Mouse (Mus musculus) CH12.LX (cell line): ENCODE data around the gene C5ar1. TPM values are rescaled to one million over a fixed set of nuclear protein-coding genes. Genes with fewer than 3 reads are reported as not detected.

Experiments
- DNase-seq: peaks from one replicate; pipeline ENCODE4 v3.0.0-alpha.2; 2013; ENCODE audit errors: extremely low read depth
- H3K27ac ChIP-seq: 2 replicates; pipeline ENCODE4 v1.5.1; 2012; ENCODE audit warnings: low read depth, mild to moderate bottlenecking, control low read depth, moderate library complexity; ENCODE audit not compliant: insufficient read depth
- H3K27me3 ChIP-seq: replicated peaks from 2 replicates; pipeline ENCODE3; 2012; ENCODE audit warnings: inconsistent platforms
- H3K36me3 ChIP-seq, 2 experiments: replicated peaks in 1 of 2; 2 replicates each; pipeline versions ENCODE3 to v1.6.1; 2012; ENCODE audit warnings: inconsistent platforms in 1 of 2, low read length in 1 of 2, mild to moderate bottlenecking in 1 of 2, mixed read lengths in 1 of 2, moderate library complexity in 1 of 2; ENCODE audit not compliant: control insufficient read depth in 1 of 2, insufficient read depth in 1 of 2
- H3K4me1 ChIP-seq, 2 experiments: 2 replicates each; pipeline ENCODE4 v1.6.1; 2012; ENCODE audit warnings: inconsistent platforms in 1 of 2, moderate library complexity in 1 of 2; ENCODE audit not compliant: insufficient read depth in 2 of 2, control insufficient read depth in 1 of 2
- H3K4me2 ChIP-seq: 2 replicates; pipeline ENCODE4 v1.6.1; 2012; ENCODE audit warnings: low read depth, mild to moderate bottlenecking, control low read depth; ENCODE audit not compliant: poor library complexity, insufficient read depth, severe bottlenecking
- H3K4me3 ChIP-seq, 3 experiments: fragments of 150-350 bp in 1 of 3; sonication (generic) in 1 of 3; replicated peaks in 1 of 3; 2 replicates each; pipeline versions ENCODE3 to v1.5.1; 2011 to 2012; ENCODE audit warnings: low read depth in 2 of 3, low read length in 2 of 3, mild to moderate bottlenecking in 2 of 3, moderate library complexity in 2 of 3, control low read depth in 1 of 3, improper control_type of control experiment in 1 of 3, inconsistent platforms in 1 of 3, mixed read lengths in 1 of 3; ENCODE audit not compliant: poor library complexity in 1 of 3
- H3K79me2 ChIP-seq: replicated peaks from 2 replicates; pipeline ENCODE4 v1.6.1; 2012; ENCODE audit warnings: mild to moderate bottlenecking, moderate library complexity; ENCODE audit not compliant: control insufficient read depth, poor library complexity, insufficient read depth, severe bottlenecking; ENCODE audit errors: extremely low read depth
- H3K9ac ChIP-seq: 2 replicates; pipeline ENCODE4 v1.6.1; 2012; ENCODE audit warnings: low read depth, mild to moderate bottlenecking, control low read depth, moderate library complexity; ENCODE audit not compliant: insufficient read depth
- H3K9me3 ChIP-seq: replicated peaks from 2 replicates; pipeline ENCODE3; 2012; ENCODE audit warnings: low read length, inconsistent platforms, mixed read lengths
- BHLHE40 ChIP-seq: IDR thresholded peaks from 2 replicates; pipeline ENCODE4 v1.6.1; 2011; ENCODE audit warnings: mild to moderate bottlenecking, low read depth, low read length, improper control_type of control experiment
- CHD1 ChIP-seq: IDR thresholded peaks from 2 replicates; pipeline ENCODE4 v1.6.1; 2012; ENCODE audit warnings: low read depth, low read length, improper control_type of control experiment, inconsistent platforms
- CTCF ChIP-seq, 2 experiments: IDR thresholded peaks in 1 of 2; conservative IDR thresholded peaks in 1 of 2; 2 replicates each; pipeline ENCODE4 v1.5.1; 2011 to 2012; ENCODE audit warnings: low read depth in 2 of 2, low read length in 2 of 2, improper control_type of control experiment in 1 of 2, inconsistent platforms in 1 of 2, mild to moderate bottlenecking in 1 of 2, moderate library complexity in 1 of 2
- ELF1 ChIP-seq: IDR thresholded peaks from 2 replicates; pipeline ENCODE4 v1.6.1; 2014; ENCODE audit warnings: low read depth, mild to moderate bottlenecking, inconsistent platforms, low read length, improper control_type of control experiment
- ETS1 ChIP-seq: conservative IDR thresholded peaks from 2 replicates; pipeline ENCODE4 v1.6.1; 2012; ENCODE audit warnings: low read depth, mild to moderate bottlenecking, inconsistent platforms, low read length, improper control_type of control experiment, moderate library complexity
- GABPA ChIP-seq: IDR thresholded peaks from 2 replicates; pipeline ENCODE4 v1.6.1; 2012; ENCODE audit warnings: low read depth, low read length, improper control_type of control experiment, inconsistent platforms; ENCODE audit not compliant: insufficient replicate concordance
- HCFC1 ChIP-seq: IDR thresholded peaks from 2 replicates; pipeline ENCODE4 v1.6.1; 2012; ENCODE audit warnings: low read depth, mild to moderate bottlenecking, inconsistent platforms, low read length, improper control_type of control experiment
- IRF4 ChIP-seq: IDR thresholded peaks from 2 replicates; pipeline ENCODE4 v1.6.1; 2014; ENCODE audit warnings: low read depth, mild to moderate bottlenecking, inconsistent platforms, low read length, improper control_type of control experiment
- JUN ChIP-seq: IDR thresholded peaks from 2 replicates; pipeline ENCODE4 v1.6.1; 2011; ENCODE audit warnings: low read depth, mild to moderate bottlenecking, low read length, improper control_type of control experiment, moderate library complexity; ENCODE audit not compliant: insufficient read depth
- JUND ChIP-seq: conservative IDR thresholded peaks from 2 replicates; pipeline ENCODE4 v1.6.1; 2011; ENCODE audit warnings: low read depth, low read length, improper control_type of control experiment
- MAX ChIP-seq: IDR thresholded peaks from 2 replicates; pipeline ENCODE4 v1.6.1; 2011; ENCODE audit warnings: low read length, improper control_type of control experiment
- MAZ ChIP-seq: IDR thresholded peaks from 2 replicates; pipeline ENCODE4 v1.6.1; 2012; ENCODE audit warnings: low read depth, mild to moderate bottlenecking, inconsistent platforms, low read length, improper control_type of control experiment, moderate library complexity
- MEF2A ChIP-seq: IDR thresholded peaks from 2 replicates; pipeline ENCODE4 v1.6.1; 2014; ENCODE audit warnings: low read depth, mild to moderate bottlenecking, inconsistent platforms, low read length, improper control_type of control experiment, borderline replicate concordance
- MXI1 ChIP-seq: IDR thresholded peaks from 2 replicates; pipeline ENCODE4 v1.6.1; 2011; ENCODE audit warnings: mild to moderate bottlenecking, low read depth, low read length, improper control_type of control experiment
- NELFE ChIP-seq: IDR thresholded peaks from 2 replicates; pipeline ENCODE4 v1.6.1; 2011; ENCODE audit warnings: low read depth, low read length, improper control_type of control experiment
- RAD21 ChIP-seq: IDR thresholded peaks from 2 replicates; pipeline ENCODE4 v1.6.1; 2011; ENCODE audit warnings: low read depth, mild to moderate bottlenecking, low read length, improper control_type of control experiment, moderate library complexity
- RCOR1 ChIP-seq: conservative IDR thresholded peaks from 2 replicates; pipeline ENCODE4 v1.6.1; 2012; ENCODE audit warnings: low read depth, mild to moderate bottlenecking, inconsistent platforms, low read length, improper control_type of control experiment
- SMC3 ChIP-seq: IDR thresholded peaks from 2 replicates; pipeline ENCODE4 v1.6.1; 2011; ENCODE audit warnings: low read depth, low read length, improper control_type of control experiment
- TBP ChIP-seq: conservative IDR thresholded peaks from 2 replicates; pipeline ENCODE4 v1.6.1; 2011; ENCODE audit warnings: low read depth, low read length, improper control_type of control experiment
- TCF12 ChIP-seq: IDR thresholded peaks from 2 replicates; pipeline ENCODE4 v1.6.1; 2014; ENCODE audit warnings: low read depth, mild to moderate bottlenecking, inconsistent platforms, low read length, improper control_type of control experiment
- UBTF ChIP-seq: IDR thresholded peaks from 2 replicates; pipeline ENCODE4 v1.6.1; 2012; ENCODE audit warnings: low read depth, mild to moderate bottlenecking, inconsistent platforms, low read length, improper control_type of control experiment, moderate library complexity
- USF2 ChIP-seq: conservative IDR thresholded peaks from 2 replicates; pipeline ENCODE4 v1.6.1; 2011; ENCODE audit warnings: low read depth, low read length, improper control_type of control experiment
- ZC3H11A ChIP-seq: IDR thresholded peaks from 2 replicates; pipeline ENCODE4 v1.6.1; 2012; ENCODE audit warnings: low read depth, mild to moderate bottlenecking, inconsistent platforms, low read length, improper control_type of control experiment
- ZMIZ1 ChIP-seq: IDR thresholded peaks from 2 replicates; pipeline ENCODE4 v1.6.1; 2012; ENCODE audit warnings: low read depth, mild to moderate bottlenecking, inconsistent platforms, low read length, improper control_type of control experiment
- ZNF384 ChIP-seq: IDR thresholded peaks from 2 replicates; pipeline ENCODE4 v1.6.1; 2012; ENCODE audit warnings: low read depth, low read length, improper control_type of control experiment, inconsistent platforms
- dilution Hi-C: fragments of 300-500 bp; cut with MboI; formaldehyde crosslinking; loops from 2 replicates; pipeline ENCODE4 v1.14.3; 2020; ENCODE audit warnings: low sequenced_read_pairs; ENCODE audit not compliant: extremely low pct_unique_long_range_greater_than_20kb, extremely low pct_ligation_motif_present
- in situ Hi-C: fragments of 300-500 bp; cut with MboI; formaldehyde crosslinking; loops from 3 replicates; pipeline ENCODE4 v1.14.3; 2019; ENCODE audit warnings: low sequenced_read_pairs, low pct_ligation_motif_present, low pct_unique_long_range_greater_than_20kb, mixed read lengths
- polyA plus RNA-seq: library from polyadenylated mRNA; unstranded; fragments of >175 nt; gene quantifications from 2 replicates; pipeline ENCODE4 v1.2.1, GENCODE M21; 2012; ENCODE audit warnings: low read depth; ENCODE audit not compliant: insufficient read length
- total RNA-seq, 2 experiments: library from RNA; depleted of rRNA; stranded (reverse); fragments of 300-350 nt in 1 of 2; fragments of >200 nt in 1 of 2; gene quantifications; 2 replicates each; pipeline ENCODE4 v1.2.3; 2012 to 2014

The C5ar1 gene
- total and polyA plus RNA-seq, 3 experiments = not detected

DNA sequence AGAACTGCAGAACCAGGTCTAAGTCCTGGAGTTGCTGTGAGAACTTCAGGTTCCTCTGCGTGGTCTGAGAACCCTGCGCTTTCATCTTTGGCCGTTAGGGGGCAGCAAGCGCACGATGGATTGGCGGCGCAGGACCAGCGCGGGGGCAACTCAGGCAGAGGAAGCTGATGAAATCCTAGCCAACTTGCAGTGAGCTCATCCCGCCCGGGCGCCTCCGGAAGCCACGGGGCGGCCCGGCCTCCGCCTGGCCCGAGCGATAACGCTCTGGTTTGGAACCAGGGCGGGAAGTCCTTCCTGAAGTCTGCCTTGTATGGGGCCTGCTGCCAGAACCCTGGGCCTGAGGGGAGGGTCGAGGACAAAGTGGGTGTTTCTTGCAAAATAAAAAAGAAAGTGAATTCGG lies 35.5 kb upstream of the C5ar1 start:
- no peaks in the 10 kb centered on the region for H3K36me3 ChIP-seq
- peaks cover 16 to 27% of the 10 kb centered on the region in 2 experiments for H3K4me1 ChIP-seq
- no peaks in the 10 kb centered on the region for H3K79me2 ChIP-seq
- peak overlapping the region; percentile 49 to 61 (median 54) for H3K4me3 ChIP-seq
- peak; percentile 95 for DNase-seq
- dilution Hi-C loops = no loop called here
- TF ChIP-seq MXI1 (no peak), TBP (0 out of 2 replicates have a peak, but pooled peaks have one; percentile 14), NELFE (0 out of 2 replicates have a peak, but pooled peaks have one; percentile 55), SMC3 (peak; percentile 90), RCOR1 (no peak), ZNF384 (no peak), ZMIZ1 (peak; percentile 14; the same call in 1 of the 2 replicates), BHLHE40 (0 out of 2 replicates have a peak, but pooled peaks have one; percentile 23), MAZ (peak; percentile 96), MAX (no peak; the same call in 1 of the 2 replicates), MEF2A (peak; percentile 79; the same call in 1 of the 2 replicates), UBTF (0 out of 2 replicates have a peak, but pooled peaks have one; percentile 37), CTCF (conservative IDR thresholded peaks at IDR 0.05 in 1 of 2, IDR thresholded peaks at IDR 0.05 in 1 of 2; ENCODE audit: low read depth in 2 of 2, low read length in 2 of 2) (peak in 1 of 2 experiments; percentile 99; a peak in 2 of 4 replicates), HCFC1 (peak; percentile 29), ELF1 (peak; percentile 77), TCF12 (peak; percentile 77), GABPA (no peak), RAD21 (peak; percentile 95), JUN (peak; percentile 47; the same call in 1 of the 2 replicates), ETS1 (peak; percentile 48)
- peak overlapping the region; percentile 88 for H3K9ac ChIP-seq
- H3K27ac ChIP-seq = peak overlapping the region; percentile 93
- H3K9me3 ChIP-seq = no peaks in the 10 kb centered on the region
- peak overlapping the region; percentile 53 for H3K4me2 ChIP-seq
- in situ Hi-C loops = loop anchor here (5.0 kb wide), 1 partner anchor 32 kb away; no protein-coding TSS in a partner anchor
- no peaks in the 10 kb centered on the region for H3K27me3 ChIP-seq

DNA sequence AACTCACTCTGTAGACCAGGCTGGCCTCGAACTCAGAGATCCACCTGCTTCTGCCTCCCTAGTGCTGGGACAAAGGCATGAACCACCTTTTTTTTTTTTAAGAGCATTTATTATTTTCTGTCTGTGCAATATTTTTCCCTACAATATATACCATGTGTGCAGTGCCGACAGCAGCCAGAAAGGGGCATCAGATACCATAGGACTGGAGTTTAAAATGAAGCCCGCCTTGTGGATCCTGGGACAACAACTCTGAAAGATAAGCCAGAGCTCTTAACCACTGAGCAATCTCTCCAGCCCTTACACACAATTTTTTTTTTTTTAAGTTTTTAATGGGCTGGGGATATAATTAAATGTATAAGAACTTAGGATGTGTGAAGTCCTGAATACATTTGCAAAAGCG lies 35.0 kb upstream of the C5ar1 start:
- H3K9ac ChIP-seq = peak overlapping the region; percentile 82
- dilution Hi-C loops (no loop called here), in situ Hi-C loops (loop anchor here (5.0 kb wide), 1 partner anchor 33 kb away; no protein-coding TSS in a partner anchor)
- peak overlapping the region; percentile 67 for H3K27ac ChIP-seq
- H3K27me3 ChIP-seq = no peaks in the 10 kb centered on the region
- H3K4me1 ChIP-seq = peaks cover 16 to 27% of the 10 kb centered on the region in 2 experiments
- no peaks in the 10 kb centered on the region for H3K79me2 ChIP-seq
- H3K4me3 ChIP-seq = peak overlapping the region in 2 of 3 experiments; percentile 20 to 54
- TF ChIP-seq IRF4 (no peak), ZNF384 (peak; percentile 63), JUND (no peak), ZC3H11A (peak; percentile 39), SMC3 (peak; percentile 76), USF2 (no peak), TBP (0 out of 2 replicates have a peak, but pooled peaks have one; percentile 49), CHD1 (no peak), RAD21 (peak; percentile 84), CTCF (conservative IDR thresholded peaks at IDR 0.05 in 1 of 2, IDR thresholded peaks at IDR 0.05 in 1 of 2; ENCODE audit: low read depth in 2 of 2, low read length in 2 of 2) (peak in 1 of 2 experiments; percentile 85; a peak in 2 of 4 replicates)
- H3K36me3 ChIP-seq = no peaks in the 10 kb centered on the region
- H3K9me3 ChIP-seq = no peaks in the 10 kb centered on the region
- DNase-seq = peak; percentile 78
- H3K4me2 ChIP-seq = peak overlapping the region; percentile 39; the same call in 1 of the 2 replicates
